Mouse (Mus musculus) heart, postnatal 4 days (tissue): ENCODE data around the gene Hsd17b6. TPM values are rescaled to one million over a fixed set of nuclear protein-coding genes. Genes with fewer than 3 reads are reported as not detected.

Experiments used
- DNase-seq: peaks from one replicate; pipeline ENCODE4 v3.0.0; 2021
- total RNA-seq, 2 experiments: library from RNA; stranded (reverse); gene quantifications; 2 replicates each; pipeline ENCODE4 v1.2.3; 2021

The Hsd17b6 gene
- total RNA-seq, 2 experiments from 2014 or later = not detected

DNA sequence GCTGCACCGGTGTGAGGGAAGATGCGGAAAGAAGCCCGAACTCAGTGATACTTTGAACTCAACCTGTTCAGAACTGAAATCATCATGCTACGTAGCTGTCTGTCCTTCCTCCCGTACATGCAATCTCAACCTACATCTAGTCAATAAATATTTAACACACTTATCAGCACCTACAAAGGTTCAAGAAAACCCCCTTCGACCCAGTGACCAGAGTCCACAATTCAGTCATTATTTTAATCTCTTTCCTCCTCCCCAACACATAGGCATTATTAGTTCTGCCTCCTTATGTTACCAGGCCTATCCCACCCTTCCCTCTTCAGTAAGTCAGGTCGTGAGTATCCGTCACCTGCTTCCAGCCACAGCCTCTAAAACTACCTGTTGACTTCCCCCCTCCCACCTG is 1.9 kb downstream of the Hsd17b6 start:
- no peak for DNase-seq

DNA sequence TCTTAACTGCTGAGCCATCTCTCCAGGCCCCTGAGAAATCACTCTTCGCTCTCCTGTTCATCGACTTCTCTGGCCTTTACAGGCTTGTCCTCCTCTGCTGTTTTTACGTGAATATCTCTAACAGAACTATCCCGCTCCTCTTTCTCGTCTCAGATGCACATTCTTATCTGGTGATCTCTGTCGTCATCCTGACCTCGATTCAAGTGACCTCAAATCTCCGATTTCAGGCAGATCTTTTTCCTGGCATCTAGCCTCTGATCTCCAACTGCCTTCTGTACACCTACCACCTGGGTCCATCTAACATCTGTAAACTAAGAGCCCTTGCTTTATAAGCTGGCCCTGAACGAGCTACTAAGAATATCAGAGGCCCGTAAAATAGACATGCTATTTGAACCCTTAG is 2.5 kb downstream of the Hsd17b6 start:
- DNase-seq = no peak

DNA sequence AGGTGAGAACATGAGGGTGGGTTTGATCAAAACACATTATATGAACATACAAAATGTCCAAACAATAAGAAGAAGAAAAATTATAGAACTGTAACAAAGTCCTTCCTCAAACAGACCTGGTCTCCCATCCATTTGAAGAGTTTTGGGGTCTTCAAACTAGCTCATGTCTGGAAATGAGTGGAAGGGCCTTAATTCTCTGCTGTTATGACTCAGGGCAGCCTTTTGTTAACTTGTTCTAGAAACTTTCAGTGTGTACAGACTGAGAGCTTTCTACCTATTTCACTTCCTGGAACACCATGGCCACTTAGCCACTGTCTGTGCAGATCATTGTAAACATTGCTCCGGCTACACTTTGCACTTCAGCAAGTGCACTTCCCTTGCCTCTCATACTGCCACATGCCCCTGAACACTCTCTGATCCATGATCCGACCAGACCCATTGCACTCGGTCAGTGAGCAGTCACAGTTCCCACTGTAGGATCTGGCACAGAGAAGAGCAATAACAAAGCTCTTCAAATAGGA is 4.1 kb downstream of the Hsd17b6 start:
- DNase-seq = no peak

DNA sequence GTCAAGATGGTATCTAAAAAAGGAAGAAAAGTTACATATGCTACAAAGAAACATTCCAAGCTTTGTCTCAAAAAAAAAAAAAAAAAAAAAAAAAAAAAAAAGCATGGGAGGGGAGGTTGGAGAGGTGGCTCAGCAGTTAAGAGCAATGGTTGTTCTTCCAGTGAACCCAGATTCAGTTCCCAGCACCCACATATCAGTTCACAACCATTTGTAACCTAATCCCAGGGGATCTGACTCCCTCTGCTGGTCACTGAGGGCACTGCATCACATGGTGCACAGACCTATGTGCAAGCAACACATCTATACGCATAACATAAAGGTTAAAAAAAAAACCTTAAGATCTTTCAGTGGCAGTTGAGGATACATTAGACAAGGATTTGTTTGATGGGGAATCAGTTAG is 9.2 kb downstream of the Hsd17b6 start:
- DNase-seq = no peak

DNA sequence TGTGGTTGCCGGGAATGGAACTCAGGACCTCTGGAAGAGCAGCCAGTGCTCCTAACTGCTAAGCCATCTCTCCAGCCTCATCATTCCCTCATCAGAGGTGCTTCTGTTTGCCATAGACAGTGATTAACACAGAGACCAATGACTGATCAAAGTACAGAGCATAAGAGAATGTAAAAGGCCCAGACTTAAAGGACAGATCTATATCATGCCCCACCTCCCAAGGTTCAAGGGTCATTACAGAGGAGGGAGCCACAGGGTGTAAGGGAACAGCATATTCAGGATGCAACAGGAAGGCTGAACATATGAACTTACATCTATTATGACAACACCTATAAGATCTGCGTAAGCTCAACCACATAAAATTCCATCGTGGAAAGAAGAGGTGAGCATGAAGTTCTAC is 10.7 kb downstream of the Hsd17b6 start:
- DNase-seq = no peak

DNA sequence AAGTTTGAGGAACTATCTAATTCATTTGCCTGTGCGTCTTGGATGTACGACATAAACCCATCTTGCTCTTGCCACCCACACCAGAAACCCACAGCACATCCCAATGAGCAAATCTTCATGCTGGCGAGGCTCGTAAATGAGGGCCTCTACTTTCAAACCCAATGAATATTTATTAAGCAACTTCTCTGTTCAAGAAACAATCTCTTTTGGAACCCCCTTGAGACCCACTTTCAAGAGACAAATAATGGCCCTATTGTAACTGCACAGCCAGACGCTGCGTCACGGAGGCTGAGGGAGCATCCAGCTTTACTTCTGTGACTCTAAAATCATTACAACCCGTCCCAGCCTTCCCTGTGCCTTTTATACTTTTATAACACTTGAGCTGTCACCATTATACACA is 21.8 kb downstream of the Hsd17b6 start:
- no peak for DNase-seq

DNA sequence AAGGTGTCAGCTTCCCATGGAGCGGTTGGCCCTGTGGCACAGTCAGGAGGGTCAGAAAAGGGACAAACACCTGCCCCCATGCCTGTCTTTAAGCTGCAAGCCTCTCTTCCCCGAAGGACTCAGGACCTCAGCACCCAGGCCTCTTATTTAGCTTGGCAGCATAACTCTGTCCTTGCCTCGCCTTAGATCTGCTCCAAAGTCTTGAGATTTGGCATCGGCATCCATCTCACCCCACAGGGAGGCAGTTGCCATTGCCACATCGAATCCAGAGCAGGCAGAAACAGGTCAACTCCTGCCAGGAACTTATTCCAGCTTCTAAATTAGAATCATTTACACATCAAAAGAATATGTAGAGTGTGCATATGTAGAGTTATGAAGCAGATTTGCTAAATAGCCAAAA is 22.8 kb downstream of the Hsd17b6 start:
- DNase-seq = no peak

DNA sequence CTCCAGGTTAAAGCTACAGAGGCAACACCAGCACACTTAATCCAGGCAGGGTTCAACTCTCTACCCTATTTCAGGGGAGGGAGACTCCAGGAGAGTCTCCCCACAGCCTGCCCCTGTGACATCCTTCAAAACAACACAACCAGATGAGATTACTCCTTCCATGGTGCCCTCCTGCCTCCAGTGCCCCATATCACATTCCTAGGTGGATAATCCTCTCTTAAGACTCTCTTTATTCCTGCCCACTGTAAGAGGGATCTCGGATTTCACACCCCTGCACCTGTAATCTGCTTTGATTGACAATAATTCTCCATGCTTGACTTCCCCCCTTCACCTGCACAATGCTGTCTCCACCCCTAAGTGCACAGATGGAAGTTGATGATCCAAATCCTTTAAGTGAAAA is 31.9 kb downstream of the Hsd17b6 start:
- no peak for DNase-seq

DNA sequence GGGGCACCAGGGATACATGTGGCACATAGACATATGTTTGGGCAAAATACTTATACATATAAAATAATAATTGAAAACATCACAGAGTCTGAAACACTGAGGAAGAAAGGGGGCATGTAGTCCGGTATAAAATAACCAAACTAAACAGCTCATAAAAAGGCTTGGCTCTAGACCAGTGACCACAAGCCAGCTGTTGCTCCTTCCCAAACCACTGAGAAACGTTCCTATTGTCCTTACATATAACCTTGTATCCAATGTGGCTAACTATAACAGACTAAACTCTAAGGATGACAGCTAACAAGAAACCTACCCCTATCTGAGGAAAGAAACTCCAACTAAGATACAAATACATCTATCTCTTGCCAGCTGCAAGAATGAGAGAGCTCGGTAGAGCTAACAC is 33.3 kb downstream of the Hsd17b6 start:
- DNase-seq = no peak

DNA sequence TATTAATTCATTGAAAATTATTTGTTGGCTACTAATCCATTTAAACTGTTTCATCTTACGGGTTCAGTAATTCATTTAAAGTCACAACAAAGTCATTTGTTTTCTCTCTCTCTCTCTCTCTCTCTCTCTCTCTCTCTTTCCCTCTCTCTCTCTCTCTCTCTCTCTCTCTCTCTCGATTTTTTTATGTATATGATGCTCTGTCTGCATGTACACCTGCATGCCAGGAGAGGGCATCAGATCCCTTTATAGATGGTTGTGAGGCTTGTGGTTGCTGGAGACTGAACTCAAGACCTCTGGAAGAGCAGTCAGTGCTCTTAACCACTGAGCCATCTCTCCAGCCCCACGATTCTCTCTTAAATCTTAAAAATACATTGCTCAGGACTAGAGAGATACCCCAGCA is 36.3 kb downstream of the Hsd17b6 start:
- no peak for DNase-seq

DNA sequence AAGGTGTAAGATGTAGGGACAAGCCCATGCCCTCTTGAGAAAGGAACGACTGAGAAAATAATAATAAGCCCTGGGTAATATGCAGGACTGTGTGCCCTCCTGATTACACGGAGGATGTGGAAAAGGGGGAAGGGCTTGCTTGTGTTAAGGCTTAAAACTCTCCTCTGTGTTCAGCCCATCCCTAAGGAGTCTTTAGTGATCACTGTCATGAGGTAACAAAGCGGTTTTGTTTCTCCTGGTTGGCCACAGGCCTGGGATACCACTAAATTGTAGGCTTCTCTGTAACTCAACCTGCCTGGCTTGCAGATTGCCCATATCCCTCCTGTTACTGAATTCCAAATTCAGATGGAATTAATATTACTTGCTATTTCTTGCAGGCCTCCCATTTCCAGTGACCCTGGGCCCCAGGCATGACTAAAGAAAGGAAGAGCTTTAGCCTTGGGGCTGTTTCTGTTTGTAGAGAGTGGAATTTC is 37.0 kb downstream of the Hsd17b6 start:
- no peak for DNase-seq

DNA sequence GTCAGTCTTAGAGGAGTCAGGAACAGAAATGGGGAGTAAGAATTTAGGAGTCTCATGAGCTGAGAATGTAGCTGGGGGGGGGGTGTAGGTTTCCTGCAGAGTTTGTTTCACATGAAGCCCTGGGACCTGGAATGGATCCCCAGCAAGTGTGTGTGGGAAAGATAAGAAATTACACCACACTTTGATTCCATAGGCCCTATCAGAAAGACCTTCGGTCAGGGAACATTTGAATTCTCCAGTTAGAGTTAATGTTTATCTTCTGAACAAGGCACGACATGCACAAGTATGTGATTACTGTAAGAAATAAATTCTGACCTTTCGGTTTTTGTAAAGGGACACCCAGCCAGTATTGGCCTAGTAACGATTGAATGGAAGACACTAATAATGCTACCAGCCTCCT is 37.6 kb downstream of the Hsd17b6 start:
- no peak for DNase-seq

DNA sequence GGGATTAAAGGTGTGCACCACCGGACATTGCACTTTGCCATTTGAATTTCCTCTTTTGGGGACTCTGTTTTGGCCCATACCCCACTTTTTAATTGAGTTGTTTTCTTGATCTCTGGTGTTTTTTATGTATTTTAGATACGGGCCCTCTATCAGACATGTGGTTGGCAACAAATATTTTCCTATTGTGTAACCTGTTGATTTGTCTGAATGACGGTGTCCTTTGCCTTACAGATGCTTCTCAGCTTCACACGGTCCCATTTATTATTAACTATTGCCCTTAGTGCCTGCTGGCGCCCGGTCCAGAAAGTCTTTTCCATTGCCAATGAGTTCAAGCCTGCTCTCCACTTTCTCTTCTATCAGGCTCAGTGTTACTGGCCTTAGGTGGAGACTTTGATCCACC is 40.9 kb downstream of the Hsd17b6 start:
- no peak for DNase-seq

DNA sequence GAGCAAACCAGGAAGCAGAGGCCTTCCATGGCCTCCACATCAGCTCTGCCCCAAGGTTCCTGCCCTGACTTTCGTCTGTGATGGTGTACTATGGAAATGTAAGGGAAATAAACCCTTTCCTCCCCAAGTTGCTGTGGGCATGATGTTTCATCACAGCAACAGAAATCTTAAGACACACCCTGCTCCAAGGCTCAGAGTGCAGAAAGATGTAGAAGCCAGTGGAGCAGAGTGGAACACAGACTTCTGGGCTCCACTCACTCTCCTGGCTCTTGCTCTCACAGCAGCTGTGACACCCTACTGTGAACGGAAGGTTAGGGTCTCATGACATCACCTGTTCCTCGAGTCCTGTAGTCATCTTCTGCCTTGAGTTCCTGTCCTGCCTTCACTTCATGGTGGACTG is 43.4 kb downstream of the Hsd17b6 start:
- DNase-seq = no peak

DNA sequence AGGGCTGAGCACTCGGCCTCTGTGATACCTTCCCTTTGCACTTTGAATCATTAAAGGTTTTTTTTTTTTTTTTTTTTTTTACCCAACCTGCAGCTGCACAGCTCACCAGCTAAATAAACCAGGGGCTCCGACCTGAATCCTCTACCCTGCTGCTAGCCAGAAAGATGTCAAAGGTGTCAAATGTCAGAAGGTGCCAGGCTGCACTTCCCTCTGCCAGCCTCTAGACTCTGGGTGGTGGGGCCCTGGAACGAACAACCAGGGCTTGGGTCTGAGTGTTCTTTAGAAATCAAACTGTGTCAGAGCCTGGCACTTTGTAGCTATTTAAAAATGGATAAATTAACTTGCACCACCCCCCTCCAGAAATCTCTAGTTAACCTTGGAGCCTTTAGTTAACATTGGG is 45.0 kb downstream of the Hsd17b6 start:
- DNase-seq = no peak

DNA sequence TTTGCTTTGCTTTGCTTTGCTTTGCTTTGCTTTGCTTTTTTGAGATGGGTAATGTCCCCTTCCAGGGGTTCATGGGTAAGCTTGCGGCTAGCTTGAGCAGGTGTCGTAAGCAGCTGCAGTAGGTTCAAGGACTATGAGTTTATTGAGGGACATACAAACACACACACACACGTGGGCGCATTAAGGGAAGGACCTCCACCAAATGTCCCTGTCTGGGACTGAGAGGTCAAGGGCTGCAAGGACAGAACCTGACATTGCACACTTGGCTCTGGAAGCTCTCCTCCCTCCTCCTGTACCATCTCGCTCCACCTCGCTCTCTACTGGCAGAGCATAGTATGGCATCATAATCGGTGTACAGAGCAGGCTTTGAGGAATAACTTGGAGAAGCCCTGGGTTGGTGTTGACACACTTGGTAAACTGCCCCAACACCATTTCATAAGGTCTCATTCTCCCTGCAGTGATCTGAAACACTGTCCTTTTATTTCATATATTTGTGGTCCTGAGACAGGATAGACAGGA is 48.2 kb downstream of the Hsd17b6 start:
- no peak for DNase-seq

DNA sequence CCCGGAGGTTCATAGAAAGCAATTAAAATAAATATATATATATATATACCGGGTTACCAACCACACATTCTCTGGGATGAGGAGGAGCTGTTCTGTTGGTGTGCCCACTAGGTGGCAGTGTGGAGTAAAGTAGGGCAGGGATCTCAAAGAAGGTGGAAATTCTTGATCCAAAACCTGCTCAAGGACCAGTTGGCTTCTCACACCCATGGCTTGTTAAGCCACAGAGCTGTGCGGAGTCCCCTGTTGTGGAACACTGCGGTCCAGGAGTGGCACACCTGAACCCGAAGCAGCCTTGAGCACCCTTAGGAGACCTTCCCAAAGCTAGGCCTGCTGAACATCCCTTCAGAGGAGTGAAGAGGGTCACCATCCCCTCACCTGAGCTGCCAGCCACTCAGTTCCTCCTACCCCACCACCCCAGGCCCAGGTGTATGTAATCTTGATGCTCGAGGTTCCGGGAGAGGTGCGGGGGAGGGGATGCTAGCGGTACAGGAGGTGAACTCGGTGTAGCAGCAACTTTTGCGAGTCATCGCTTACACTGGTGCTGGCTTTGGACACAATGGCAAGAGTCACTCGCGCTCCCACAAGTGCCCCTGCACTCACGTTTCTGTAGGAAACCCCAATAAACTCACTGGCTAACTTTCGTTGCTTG is 51.1 kb downstream of the Hsd17b6 start:
- peak; percentile 86 for DNase-seq

DNA sequence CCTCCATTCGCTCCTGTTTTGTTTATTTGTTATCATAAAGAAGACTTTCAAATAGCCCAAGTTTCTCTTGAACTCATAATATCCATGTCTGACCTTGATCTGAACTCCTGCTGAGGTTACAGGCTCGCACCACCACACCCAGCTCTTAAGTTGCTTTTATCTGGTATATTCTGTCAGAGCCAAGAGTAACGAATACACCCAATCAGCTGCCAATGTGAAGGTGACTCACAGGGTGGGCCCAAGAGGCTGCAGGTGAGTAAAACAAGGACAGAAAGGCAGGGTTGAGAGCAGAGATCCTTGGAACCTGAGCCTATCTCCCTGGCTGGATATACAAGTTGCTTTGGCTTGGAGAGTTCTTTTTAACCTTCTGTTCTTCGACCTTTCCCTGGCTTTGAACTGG is 52.4 kb downstream of the Hsd17b6 start:
- no peak for DNase-seq

DNA sequence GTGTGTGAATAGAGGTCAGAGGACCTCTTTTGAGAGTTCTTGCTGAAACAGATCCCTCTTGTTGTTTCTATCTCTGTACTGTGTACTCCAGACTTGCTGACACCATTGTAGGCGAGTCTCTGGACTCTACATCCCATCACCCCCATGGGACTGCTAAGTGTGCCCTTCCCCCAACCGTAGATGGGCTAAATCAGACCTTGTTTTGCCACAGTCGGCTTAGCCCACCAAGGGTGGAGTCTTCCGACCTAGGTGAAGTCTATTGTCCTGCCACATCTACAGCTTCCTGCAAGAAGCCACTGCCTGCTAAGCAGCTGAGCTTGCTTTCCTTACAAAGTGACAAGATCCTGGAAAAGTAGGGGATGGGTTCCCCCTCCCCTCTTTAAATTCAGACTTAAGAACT is 55.6 kb downstream of the Hsd17b6 start:
- DNase-seq = no peak

DNA sequence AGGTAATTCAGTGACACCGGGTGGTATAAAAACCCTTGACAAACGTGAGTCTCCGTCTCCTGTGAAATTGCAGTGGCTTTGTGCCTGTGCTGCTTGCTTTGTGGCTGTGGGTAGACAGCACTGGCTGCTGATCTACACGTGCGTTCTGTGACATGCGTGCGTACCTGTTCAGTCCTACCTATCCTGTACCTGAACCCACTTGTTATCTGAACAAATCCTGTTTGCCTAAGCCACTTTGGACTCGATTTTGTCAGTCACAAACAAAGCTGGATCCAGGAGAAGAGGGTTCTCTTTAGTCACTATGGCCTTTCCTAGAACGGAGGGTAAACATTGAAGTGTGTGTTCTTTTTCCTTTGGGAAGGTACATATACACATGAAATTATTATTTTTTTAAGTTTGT is 56.0 kb downstream of the Hsd17b6 start:
- no peak for DNase-seq

DNA sequence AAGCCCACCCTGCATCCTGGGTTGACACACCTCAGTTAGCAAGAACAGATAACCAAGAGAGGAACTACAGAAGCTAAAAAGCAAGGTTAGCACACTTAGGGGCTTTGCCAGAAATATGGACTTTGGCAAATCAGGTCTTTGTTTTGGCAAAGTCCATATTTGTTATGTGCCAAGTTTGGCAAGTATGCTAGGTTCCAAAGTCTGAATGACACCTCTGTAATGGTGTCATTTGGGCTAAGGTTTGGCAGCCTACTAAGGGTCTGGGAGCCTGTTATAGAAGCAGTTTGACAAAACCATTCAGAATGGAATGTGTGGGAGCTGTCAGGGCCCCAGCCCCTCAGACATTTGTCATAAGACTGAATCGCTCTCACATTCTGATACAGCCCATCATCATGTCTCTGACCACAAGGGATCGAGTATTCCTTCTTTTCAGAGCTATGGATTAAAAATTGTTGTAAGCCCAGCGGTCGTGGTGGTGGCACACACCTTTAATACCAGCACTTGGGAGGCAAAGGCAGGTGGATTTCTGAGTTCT is 57.7 kb downstream of the Hsd17b6 start:
- DNase-seq = no peak

DNA sequence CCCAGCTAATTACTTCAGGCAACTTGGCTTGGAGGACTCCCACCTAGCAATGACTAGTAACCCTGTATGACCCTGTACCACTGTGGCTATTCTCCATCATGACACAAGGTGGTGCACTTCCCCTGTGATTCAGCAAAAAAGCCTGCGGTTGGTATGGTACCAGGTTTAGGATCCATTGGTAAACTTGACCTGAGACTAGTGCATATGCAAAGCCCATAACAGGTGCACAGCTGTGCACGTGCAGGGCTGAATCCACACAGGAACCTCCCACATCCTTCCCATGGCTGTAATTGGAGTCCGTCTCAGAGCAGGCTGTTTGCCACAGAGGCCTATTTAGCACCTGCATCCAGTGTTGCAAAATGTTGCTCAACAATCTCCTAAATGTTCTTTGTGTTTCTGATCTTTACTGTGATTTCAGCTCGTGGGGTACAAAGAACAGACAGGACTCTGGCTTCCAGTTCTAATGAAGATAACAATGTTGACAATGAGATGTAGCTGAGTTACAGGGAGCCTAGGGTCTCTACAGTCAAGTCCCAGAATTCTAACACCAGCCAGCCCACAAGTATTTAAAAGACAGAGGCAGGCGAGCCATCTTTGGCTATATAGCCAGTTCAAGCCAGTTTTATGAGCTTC is 61.9 kb downstream of the Hsd17b6 start:
- peak; percentile 59 for DNase-seq
